Mouse (Mus musculus) gastrocnemius, postnatal 14 days (tissue): ENCODE results near the gene Rpl13. TPM values are rescaled to one million over a fixed set of nuclear protein-coding genes. Genes with fewer than 3 reads are reported as not detected.
A peak's percentile ranks its signal among the peaks of the same experiment; 100 is the strongest.

Experiments used
- DNase-seq: peaks from one replicate; pipeline ENCODE4 v3.0.0; 2021; ENCODE audit warnings: mixed read lengths
- intact Hi-C: fragments of 180-260 bp; cut with DNase I; formaldehyde crosslinking; loops from one replicate; pipeline ENCODE4 v1.15.1; 2025; ENCODE audit warnings: low total_unique reads
- microRNA-seq, 2 experiments: library from miRNA; unstranded; fragments of <30 nt; microRNA quantifications; one replicate each; pipeline ENCODE4 v1.2.0; 2021
- total RNA-seq, 2 experiments: library from RNA; stranded (reverse); gene quantifications; 2 replicates each; pipeline ENCODE4 v1.2.3; 2021

The Rpl13 gene
- total RNA-seq, 2 experiments from 2014 or later, result 517 to 627 TPM

DNA sequence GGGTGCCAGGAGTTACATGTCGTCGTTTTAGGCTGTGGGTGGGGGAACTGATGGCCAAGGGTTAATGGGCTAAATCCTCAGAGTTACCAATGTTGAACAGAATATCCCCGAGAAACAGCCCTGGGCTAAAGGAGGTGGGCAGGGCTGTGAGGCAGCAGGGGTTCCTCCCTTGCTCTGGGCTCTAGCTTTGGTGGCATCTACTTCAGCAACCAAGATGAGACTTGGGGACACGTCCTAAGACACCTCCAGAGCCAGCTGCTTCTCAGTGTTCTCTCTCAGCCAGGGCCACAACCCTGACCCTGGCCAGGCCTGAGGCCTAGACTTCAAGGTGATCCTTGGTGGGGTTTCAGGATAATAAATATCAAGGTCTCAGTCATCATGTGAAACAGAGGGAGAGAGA lies 36.6 kb downstream of the Rpl13 start:
- DNase-seq, result no peak
- intact Hi-C loops, result no loop called here

DNA sequence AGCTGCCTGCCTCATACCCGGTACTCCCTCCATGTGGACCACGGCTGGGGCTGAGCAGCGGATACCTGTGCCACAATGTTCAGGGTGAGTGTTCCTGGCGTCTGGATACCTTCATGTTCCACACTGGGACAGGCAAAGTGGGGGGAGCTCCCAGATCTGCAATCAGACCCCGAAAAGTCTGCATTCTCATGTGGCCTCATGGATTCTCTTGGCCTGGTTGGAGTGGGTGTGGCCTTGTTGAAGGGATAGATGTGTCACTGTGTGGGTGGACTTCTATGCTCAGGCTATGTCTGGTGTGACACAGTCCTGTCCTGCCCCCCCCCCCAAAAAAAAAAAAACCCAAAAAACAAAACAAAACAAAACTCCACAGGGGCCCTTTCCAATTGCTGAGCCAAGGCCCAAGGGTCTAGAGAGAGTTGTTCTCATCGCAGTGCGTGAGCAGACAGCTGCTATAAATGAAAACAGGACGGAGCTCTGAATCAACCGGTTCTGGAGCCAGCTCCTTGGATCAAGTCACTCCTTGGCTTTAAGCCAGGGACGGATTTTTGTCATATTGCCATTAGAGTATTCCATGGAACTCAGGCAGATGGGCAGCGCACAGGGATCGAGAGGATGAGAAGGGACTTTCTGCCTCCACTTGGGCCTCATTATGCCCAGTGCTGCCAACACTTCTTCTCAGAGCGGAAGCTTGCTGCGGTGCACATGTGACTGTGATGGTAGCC lies 39.8 kb downstream of the Rpl13 start:
- intact Hi-C loops, result no loop called here
- DNase-seq, result peak; percentile 77

DNA sequence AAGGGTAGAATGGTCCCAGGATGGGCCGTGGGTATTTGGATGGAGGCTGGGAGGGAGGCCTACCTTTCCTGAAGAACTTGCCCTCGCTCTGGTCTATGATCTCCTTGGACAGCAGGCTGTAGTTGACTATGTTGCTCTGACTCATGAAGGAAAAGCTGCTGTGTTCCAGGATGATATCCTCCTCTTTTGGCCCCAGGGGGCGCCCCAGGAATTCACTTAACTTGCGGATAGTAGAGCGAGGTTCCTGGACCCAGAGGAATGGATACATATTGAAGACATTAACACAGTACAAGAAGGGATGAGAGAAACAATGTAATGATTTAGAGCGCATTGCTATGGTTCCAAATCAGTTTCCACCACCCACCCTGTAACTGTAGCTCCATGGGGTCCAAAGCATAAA lies 43.1 kb downstream of the Rpl13 start:
- intact Hi-C loops, result loop anchor here (5.0 kb wide), 1 partner anchor 42 kb away; the partner anchor contains the start of gene Dpep1
- DNase-seq, result peak; percentile 76

DNA sequence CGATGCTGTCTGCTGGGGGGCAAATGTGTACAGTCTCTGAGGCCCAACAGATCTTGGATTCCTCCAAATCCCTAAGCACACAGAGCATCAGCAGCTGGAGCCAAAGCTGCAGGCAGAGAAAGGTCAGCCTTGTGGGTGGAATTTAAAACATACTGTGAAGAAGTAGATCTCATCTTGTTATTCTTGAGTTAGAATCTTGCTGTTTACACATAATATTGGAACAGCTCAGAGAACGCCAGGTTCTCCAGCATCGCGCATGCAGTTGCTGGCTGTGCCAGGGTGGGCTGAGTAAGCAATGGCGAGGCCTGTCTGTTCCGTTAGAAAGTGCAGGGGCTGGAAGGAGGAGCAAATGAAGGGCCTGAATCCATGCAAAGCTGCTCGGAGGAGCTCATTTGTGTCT lies 44.2 kb downstream of the Rpl13 start:
- intact Hi-C loops, result loop anchor here (5.0 kb wide), 1 partner anchor 41 kb away; the partner anchor contains the start of gene Dpep1
- no peak for DNase-seq

DNA sequence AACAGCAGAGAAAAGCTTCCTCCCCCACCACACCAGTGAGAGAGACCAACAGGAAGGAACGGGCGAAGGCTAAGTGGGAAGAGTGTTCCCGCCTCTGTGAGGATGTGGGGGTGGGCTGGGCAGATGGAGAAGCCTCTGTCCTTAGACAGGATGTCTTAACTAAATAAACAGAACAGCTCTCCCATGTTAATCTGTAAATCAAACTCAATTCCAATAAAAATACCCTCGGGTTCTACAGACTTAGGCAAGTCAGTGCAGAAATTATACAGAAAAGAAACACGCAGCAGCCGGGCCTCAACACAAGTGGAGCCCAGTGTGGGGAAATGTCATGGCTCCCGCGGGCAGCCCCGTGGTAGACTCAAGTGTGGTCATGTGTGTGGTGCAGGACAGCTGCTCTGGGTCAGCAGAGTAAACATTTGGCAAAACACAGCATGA lies 48.6 kb downstream of the Rpl13 start:
- intact Hi-C loops, result no loop called here
- DNase-seq, result no peak

Small RNA genes lying within 50 kb of the gene (microRNA-seq; reads per million reads assigned to microRNA genes)
- gene Mir7079 (0 reads per million in 2 experiments), gene Mir7080 (0.32 to 1.0 reads per million in 2 experiments)

Other genes starting within 250 kb of the Rpl13 start
- gene Ankrd11, start 60.1 kb upstream of the Rpl13 start, total RNA-seq, result 10 to 100 TPM; 40.2 to 43.2 TPM
- gene Spg7, start 39.4 kb upstream of the Rpl13 start, total RNA-seq, result 10 to 100 TPM; 49.0 to 59.2 TPM
- under 1 TPM; 0.31 to 0.73 TPM for gene Cpne7, start 15.0 kb downstream of the Rpl13 start, total RNA-seq
- 1 to 10 TPM; 5.7 to 6.9 TPM for gene Sult5a1, start 56.0 kb downstream of the Rpl13 start, total RNA-seq
- 10 to 100 TPM; 11.8 to 20.9 TPM for gene Dpep1, start 83.9 kb downstream of the Rpl13 start, total RNA-seq
- 10 to 100 TPM; 41.6 to 53.3 TPM for gene Chmp1a, start 110.4 kb downstream of the Rpl13 start, total RNA-seq
- gene Spata33, start 110.5 kb downstream of the Rpl13 start, total RNA-seq, result 1 to 10 TPM; 1.6 to 1.8 TPM
- gene Cdk10, start 122.5 kb downstream of the Rpl13 start, total RNA-seq, result 10 to 100 TPM; 11.5 to 12.0 TPM
- gene Spata2l, start 133.9 kb downstream of the Rpl13 start, total RNA-seq, result 1 to 10 TPM in 1 of 2 experiments, under 1 TPM in 1; 0.86 to 1.4 TPM
- 1 to 10 TPM; 5.6 to 6.0 TPM for gene Zfp276, start 151.8 kb downstream of the Rpl13 start, total RNA-seq
- gene Vps9d1, start 152.0 kb downstream of the Rpl13 start, total RNA-seq, result 10 to 100 TPM; 11.7 to 12.0 TPM
- gene Fanca, start 216.2 kb downstream of the Rpl13 start, total RNA-seq, result 1 to 10 TPM in 1 of 2 experiments, under 1 TPM in 1; 0.92 to 1.3 TPM
- under 1 TPM; 0.44 to 0.92 TPM for gene Spire2, start 230.4 kb downstream of the Rpl13 start, total RNA-seq